Mouse (Mus musculus) C2C12 (cell line): ENCODE data around the gene Tspan14.

Source experiments
- CTCF ChIP-seq: IDR thresholded peaks from one replicate; pipeline ENCODE4 v1.5.1; 2011; ENCODE audit not compliant: control insufficient read depth, insufficient read depth, insufficient read length
- MAX ChIP-seq: IDR thresholded peaks from one replicate; pipeline ENCODE4 v1.6.1; 2011; ENCODE audit warnings: mild to moderate bottlenecking, control low read depth
- MYOD1 ChIP-seq: IDR thresholded peaks from one replicate; pipeline ENCODE4 v1.6.1; 2011; ENCODE audit warnings: low read depth; ENCODE audit not compliant: control insufficient read depth, insufficient read length

DNA sequence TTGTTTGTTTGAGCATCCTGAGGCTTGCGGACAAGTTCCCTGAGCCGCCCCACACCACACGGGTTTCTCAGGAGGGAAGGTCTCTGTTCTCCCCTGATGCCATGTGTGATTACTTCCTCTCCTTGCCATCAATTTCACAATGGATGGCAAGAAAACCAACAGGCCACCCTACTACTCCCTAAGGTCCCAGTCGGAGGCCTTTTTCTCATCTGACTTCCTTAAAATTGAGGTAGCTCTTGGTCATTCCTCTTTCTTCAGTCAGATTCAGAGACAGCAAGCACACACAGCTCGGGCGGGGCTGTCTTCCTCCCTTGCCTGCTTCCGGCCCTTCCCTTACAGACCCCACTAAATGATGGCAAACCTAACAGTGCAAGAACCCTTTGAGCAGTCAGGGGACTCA, 47.1 kb downstream of the Tspan14 start:
- TF ChIP-seq CTCF: no peak
- no peak for TF ChIP-seq MAX
- TF ChIP-seq MYOD1: no peak
